Mouse (Mus musculus) CH12.LX (cell line): ENCODE results near the gene Zfp637. TPM values are rescaled to one million over a fixed set of nuclear protein-coding genes. Genes with fewer than 3 reads are reported as not detected.

Source experiments
- DNase-seq: peaks from one replicate; pipeline ENCODE4 v3.0.0-alpha.2; 2013; ENCODE audit errors: extremely low read depth
- H3K27ac ChIP-seq: 2 replicates; pipeline ENCODE4 v1.5.1; 2012; ENCODE audit warnings: low read depth, mild to moderate bottlenecking, control low read depth, moderate library complexity; ENCODE audit not compliant: insufficient read depth
- H3K27me3 ChIP-seq: replicated peaks from 2 replicates; pipeline ENCODE3; 2012; ENCODE audit warnings: inconsistent platforms
- H3K36me3 ChIP-seq, 2 experiments: replicated peaks in 1 of 2; 2 replicates each; pipeline versions ENCODE3 to v1.6.1; 2012; ENCODE audit warnings: inconsistent platforms in 1 of 2, low read length in 1 of 2, mild to moderate bottlenecking in 1 of 2, mixed read lengths in 1 of 2, moderate library complexity in 1 of 2; ENCODE audit not compliant: control insufficient read depth in 1 of 2, insufficient read depth in 1 of 2
- H3K4me1 ChIP-seq, 2 experiments: 2 replicates each; pipeline ENCODE4 v1.6.1; 2012; ENCODE audit warnings: inconsistent platforms in 1 of 2, moderate library complexity in 1 of 2; ENCODE audit not compliant: insufficient read depth in 2 of 2, control insufficient read depth in 1 of 2
- H3K4me2 ChIP-seq: 2 replicates; pipeline ENCODE4 v1.6.1; 2012; ENCODE audit warnings: low read depth, mild to moderate bottlenecking, control low read depth; ENCODE audit not compliant: poor library complexity, insufficient read depth, severe bottlenecking
- H3K4me3 ChIP-seq, 3 experiments: fragments of 150-350 bp in 1 of 3; sonication (generic) in 1 of 3; replicated peaks in 1 of 3; 2 replicates each; pipeline versions ENCODE3 to v1.5.1; 2011 to 2012; ENCODE audit warnings: low read depth in 2 of 3, low read length in 2 of 3, mild to moderate bottlenecking in 2 of 3, moderate library complexity in 2 of 3, control low read depth in 1 of 3, improper control_type of control experiment in 1 of 3, inconsistent platforms in 1 of 3, mixed read lengths in 1 of 3; ENCODE audit not compliant: poor library complexity in 1 of 3
- H3K79me2 ChIP-seq: replicated peaks from 2 replicates; pipeline ENCODE4 v1.6.1; 2012; ENCODE audit warnings: mild to moderate bottlenecking, moderate library complexity; ENCODE audit not compliant: control insufficient read depth, poor library complexity, insufficient read depth, severe bottlenecking; ENCODE audit errors: extremely low read depth
- H3K9ac ChIP-seq: 2 replicates; pipeline ENCODE4 v1.6.1; 2012; ENCODE audit warnings: low read depth, mild to moderate bottlenecking, control low read depth, moderate library complexity; ENCODE audit not compliant: insufficient read depth
- H3K9me3 ChIP-seq: replicated peaks from 2 replicates; pipeline ENCODE3; 2012; ENCODE audit warnings: low read length, inconsistent platforms, mixed read lengths
- BHLHE40 ChIP-seq: IDR thresholded peaks from 2 replicates; pipeline ENCODE4 v1.6.1; 2011; ENCODE audit warnings: mild to moderate bottlenecking, low read depth, low read length, improper control_type of control experiment
- CHD1 ChIP-seq: IDR thresholded peaks from 2 replicates; pipeline ENCODE4 v1.6.1; 2012; ENCODE audit warnings: low read depth, low read length, improper control_type of control experiment, inconsistent platforms
- CHD2 ChIP-seq: IDR thresholded peaks from 2 replicates; pipeline ENCODE4 v1.6.1; 2011; ENCODE audit warnings: low read length, improper control_type of control experiment
- E2F4 ChIP-seq: IDR thresholded peaks from 2 replicates; pipeline ENCODE4 v1.6.1; 2011; ENCODE audit warnings: low read depth, low read length, improper control_type of control experiment; ENCODE audit not compliant: insufficient replicate concordance
- EP300 ChIP-seq: IDR thresholded peaks from 2 replicates; pipeline ENCODE4 v1.6.1; 2011; ENCODE audit warnings: low read length, improper control_type of control experiment
- ETS1 ChIP-seq: conservative IDR thresholded peaks from 2 replicates; pipeline ENCODE4 v1.6.1; 2012; ENCODE audit warnings: low read depth, mild to moderate bottlenecking, inconsistent platforms, low read length, improper control_type of control experiment, moderate library complexity
- GABPA ChIP-seq: IDR thresholded peaks from 2 replicates; pipeline ENCODE4 v1.6.1; 2012; ENCODE audit warnings: low read depth, low read length, improper control_type of control experiment, inconsistent platforms; ENCODE audit not compliant: insufficient replicate concordance
- HCFC1 ChIP-seq: IDR thresholded peaks from 2 replicates; pipeline ENCODE4 v1.6.1; 2012; ENCODE audit warnings: low read depth, mild to moderate bottlenecking, inconsistent platforms, low read length, improper control_type of control experiment
- JUN ChIP-seq: IDR thresholded peaks from 2 replicates; pipeline ENCODE4 v1.6.1; 2011; ENCODE audit warnings: low read depth, mild to moderate bottlenecking, low read length, improper control_type of control experiment, moderate library complexity; ENCODE audit not compliant: insufficient read depth
- JUND ChIP-seq: conservative IDR thresholded peaks from 2 replicates; pipeline ENCODE4 v1.6.1; 2011; ENCODE audit warnings: low read depth, low read length, improper control_type of control experiment
- KAT2A ChIP-seq: IDR thresholded peaks from 2 replicates; pipeline ENCODE4 v1.6.1; 2012; ENCODE audit warnings: low read length, improper control_type of control experiment, inconsistent platforms; ENCODE audit not compliant: insufficient replicate concordance
- MAFK ChIP-seq: IDR thresholded peaks from 2 replicates; pipeline ENCODE4 v1.6.1; 2011; ENCODE audit warnings: low read length, improper control_type of control experiment; ENCODE audit not compliant: insufficient replicate concordance
- MAX ChIP-seq: IDR thresholded peaks from 2 replicates; pipeline ENCODE4 v1.6.1; 2011; ENCODE audit warnings: low read length, improper control_type of control experiment
- MAZ ChIP-seq: IDR thresholded peaks from 2 replicates; pipeline ENCODE4 v1.6.1; 2012; ENCODE audit warnings: low read depth, mild to moderate bottlenecking, inconsistent platforms, low read length, improper control_type of control experiment, moderate library complexity
- MEF2A ChIP-seq: IDR thresholded peaks from 2 replicates; pipeline ENCODE4 v1.6.1; 2014; ENCODE audit warnings: low read depth, mild to moderate bottlenecking, inconsistent platforms, low read length, improper control_type of control experiment, borderline replicate concordance
- MXI1 ChIP-seq: IDR thresholded peaks from 2 replicates; pipeline ENCODE4 v1.6.1; 2011; ENCODE audit warnings: mild to moderate bottlenecking, low read depth, low read length, improper control_type of control experiment
- MYC ChIP-seq: IDR thresholded peaks from 2 replicates; pipeline ENCODE4 v1.6.1; 2011; ENCODE audit warnings: low read depth, mild to moderate bottlenecking, improper control_type of control experiment, low read length
- NRF1 ChIP-seq: IDR thresholded peaks from 2 replicates; pipeline ENCODE4 v1.6.1; 2014; ENCODE audit warnings: low read depth, mild to moderate bottlenecking, inconsistent platforms, low read length, improper control_type of control experiment, moderate library complexity
- PAX5 ChIP-seq: IDR thresholded peaks from 2 replicates; pipeline ENCODE4 v1.6.1; 2012; ENCODE audit warnings: low read length, inconsistent platforms, mixed read lengths
- POLR2AphosphoS2 ChIP-seq: IDR thresholded peaks from 2 replicates; pipeline ENCODE4 v1.6.1; 2011; ENCODE audit warnings: low read depth, low read length, improper control_type of control experiment
- RAD21 ChIP-seq: IDR thresholded peaks from 2 replicates; pipeline ENCODE4 v1.6.1; 2011; ENCODE audit warnings: low read depth, mild to moderate bottlenecking, low read length, improper control_type of control experiment, moderate library complexity
- RCOR1 ChIP-seq: conservative IDR thresholded peaks from 2 replicates; pipeline ENCODE4 v1.6.1; 2012; ENCODE audit warnings: low read depth, mild to moderate bottlenecking, inconsistent platforms, low read length, improper control_type of control experiment
- SIN3A ChIP-seq: IDR thresholded peaks from 2 replicates; pipeline ENCODE4 v1.6.1; 2012; ENCODE audit warnings: low read length, improper control_type of control experiment, inconsistent platforms
- SMC3 ChIP-seq: IDR thresholded peaks from 2 replicates; pipeline ENCODE4 v1.6.1; 2011; ENCODE audit warnings: low read depth, low read length, improper control_type of control experiment
- TBP ChIP-seq: conservative IDR thresholded peaks from 2 replicates; pipeline ENCODE4 v1.6.1; 2011; ENCODE audit warnings: low read depth, low read length, improper control_type of control experiment
- TCF12 ChIP-seq: IDR thresholded peaks from 2 replicates; pipeline ENCODE4 v1.6.1; 2014; ENCODE audit warnings: low read depth, mild to moderate bottlenecking, inconsistent platforms, low read length, improper control_type of control experiment
- UBTF ChIP-seq: IDR thresholded peaks from 2 replicates; pipeline ENCODE4 v1.6.1; 2012; ENCODE audit warnings: low read depth, mild to moderate bottlenecking, inconsistent platforms, low read length, improper control_type of control experiment, moderate library complexity
- USF1 ChIP-seq: IDR thresholded peaks from 2 replicates; pipeline ENCODE4 v1.6.1; 2014; ENCODE audit warnings: low read depth, mild to moderate bottlenecking, inconsistent platforms, low read length, improper control_type of control experiment
- ZKSCAN1 ChIP-seq: IDR thresholded peaks from 2 replicates; pipeline ENCODE4 v1.6.1; 2012; ENCODE audit warnings: low read depth, inconsistent platforms, low read length, improper control_type of control experiment, borderline replicate concordance
- ZMIZ1 ChIP-seq: IDR thresholded peaks from 2 replicates; pipeline ENCODE4 v1.6.1; 2012; ENCODE audit warnings: low read depth, mild to moderate bottlenecking, inconsistent platforms, low read length, improper control_type of control experiment
- ZNF384 ChIP-seq: IDR thresholded peaks from 2 replicates; pipeline ENCODE4 v1.6.1; 2012; ENCODE audit warnings: low read depth, low read length, improper control_type of control experiment, inconsistent platforms
- dilution Hi-C: fragments of 300-500 bp; cut with MboI; formaldehyde crosslinking; loops from 2 replicates; pipeline ENCODE4 v1.14.3; 2020; ENCODE audit warnings: low sequenced_read_pairs; ENCODE audit not compliant: extremely low pct_unique_long_range_greater_than_20kb, extremely low pct_ligation_motif_present
- in situ Hi-C: fragments of 300-500 bp; cut with MboI; formaldehyde crosslinking; loops from 3 replicates; pipeline ENCODE4 v1.14.3; 2019; ENCODE audit warnings: low sequenced_read_pairs, low pct_ligation_motif_present, low pct_unique_long_range_greater_than_20kb, mixed read lengths
- polyA plus RNA-seq: library from polyadenylated mRNA; unstranded; fragments of >175 nt; gene quantifications from 2 replicates; pipeline ENCODE4 v1.2.1, GENCODE M21; 2012; ENCODE audit warnings: low read depth; ENCODE audit not compliant: insufficient read length
- total RNA-seq, 2 experiments: library from RNA; depleted of rRNA; stranded (reverse); fragments of 300-350 nt in 1 of 2; fragments of >200 nt in 1 of 2; gene quantifications; 2 replicates each; pipeline ENCODE4 v1.2.3; 2012 to 2014

Gene Zfp637
- total and polyA plus RNA-seq, 3 experiments, result 12.5 to 19.7 (median 18.7) TPM

GRCm38 (mm10) chr6:117888642-117889096, 47.7 kb downstream of the Zfp637 start:
- no peak overlapping the region for H3K4me2 ChIP-seq
- dilution Hi-C loops, result no loop called here
- H3K4me1 ChIP-seq, result peaks cover 0 to 30% of the 10 kb centered on the region in 2 experiments; a peak in 3 of 4 replicates
- no peak overlapping the region for H3K27ac ChIP-seq
- no peak overlapping the region for H3K9ac ChIP-seq
- H3K36me3 ChIP-seq, result peaks cover 0 to 6% of the 10 kb centered on the region in 2 experiments
- H3K79me2 ChIP-seq, result no peaks in the 10 kb centered on the region
- H3K4me3 ChIP-seq, result no peak overlapping the region
- in situ Hi-C loops, result no loop called here
- no peak for DNase-seq
- no peaks in the 10 kb centered on the region for H3K9me3 ChIP-seq
- H3K27me3 ChIP-seq, result no peaks in the 10 kb centered on the region
- no peak for TF ChIP-seq ETS1
- TF ChIP-seq SMC3, result no peak
- TF ChIP-seq ZNF384, result no peak
- no peak for TF ChIP-seq MXI1
- TF ChIP-seq RAD21, result no peak
- TF ChIP-seq TBP, result no peak
- no peak for TF ChIP-seq CHD2
- no peak for TF ChIP-seq MEF2A
- TF ChIP-seq JUN, result no peak
- TF ChIP-seq CHD1, result no peak
- TF ChIP-seq SIN3A, result no peak
- TF ChIP-seq HCFC1, result no peak

DNA sequence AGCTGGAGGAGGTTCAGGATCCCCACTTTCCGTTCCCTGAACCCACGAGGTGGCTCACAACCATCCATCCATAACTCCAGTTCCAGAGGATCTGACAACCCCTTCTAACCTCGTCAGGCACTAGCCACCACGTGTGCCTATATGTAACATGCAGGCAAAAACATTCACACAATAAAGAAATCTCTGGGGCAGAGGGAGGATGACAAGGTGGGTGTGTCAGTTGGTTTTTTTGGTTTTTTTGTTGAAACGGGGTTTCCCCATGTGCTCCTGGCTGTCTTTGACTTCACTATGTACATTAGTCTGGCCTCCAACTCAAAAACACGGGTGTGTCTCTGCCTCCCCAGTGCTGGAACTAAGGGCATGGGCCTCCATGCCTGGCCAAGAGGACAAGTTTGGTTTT, 49.3 kb downstream of the Zfp637 start:
- DNase-seq, result peak; percentile 65
- Histone ChIP-seq H3K4me3 (no peak overlapping the region), H3K4me2 (no peak overlapping the region), H3K9me3 (no peaks in the 10 kb centered on the region), H3K27me3 (no peaks in the 10 kb centered on the region), H3K4me1 (peaks cover 0 to 30% of the 10 kb centered on the region in 2 experiments; a peak in 3 of 4 replicates), H3K27ac (no peak overlapping the region), H3K9ac (no peak overlapping the region), H3K36me3 (no peaks in the 10 kb centered on the region), H3K79me2 (no peaks in the 10 kb centered on the region)
- TF ChIP-seq BHLHE40, result no peak
- no peak for TF ChIP-seq ZKSCAN1
- TF ChIP-seq UBTF, result no peak
- TF ChIP-seq HCFC1, result no peak
- no peak for TF ChIP-seq PAX5
- TF ChIP-seq MXI1, result no peak
- no peak for TF ChIP-seq TCF12
- no peak for TF ChIP-seq CHD1
- TF ChIP-seq TBP, result no peak
- TF ChIP-seq EP300, result 0 out of 2 replicates have a peak, but pooled peaks have one; percentile 0
- TF ChIP-seq USF1, result no peak
- TF ChIP-seq MAX, result peak; percentile 55; the same call in 1 of the 2 replicates
- TF ChIP-seq NRF1, result no peak
- peak; percentile 91 for TF ChIP-seq ZNF384
- TF ChIP-seq ZMIZ1, result no peak
- TF ChIP-seq JUND, result no peak
- TF ChIP-seq MYC, result no peak
- no peak for TF ChIP-seq KAT2A
- TF ChIP-seq POLR2AphosphoS2, result no peak
- TF ChIP-seq ETS1, result no peak
- TF ChIP-seq E2F4, result no peak
- TF ChIP-seq CHD2, result no peak
- TF ChIP-seq MAFK, result no peak
- no peak for TF ChIP-seq MAZ
- no peak for TF ChIP-seq RCOR1
- no peak for TF ChIP-seq GABPA
- TF ChIP-seq SMC3, result no peak
- dilution Hi-C loops (no loop called here), in situ Hi-C loops (no loop called here)
